Mouse (Mus musculus) kidney, postnatal 10 days (tissue): ENCODE results near the gene Acan.

Source experiments
- DNase-seq: peaks from one replicate; pipeline ENCODE4 v3.0.0; 2021; ENCODE audit warnings: mixed read lengths

Acan gene

DNA sequence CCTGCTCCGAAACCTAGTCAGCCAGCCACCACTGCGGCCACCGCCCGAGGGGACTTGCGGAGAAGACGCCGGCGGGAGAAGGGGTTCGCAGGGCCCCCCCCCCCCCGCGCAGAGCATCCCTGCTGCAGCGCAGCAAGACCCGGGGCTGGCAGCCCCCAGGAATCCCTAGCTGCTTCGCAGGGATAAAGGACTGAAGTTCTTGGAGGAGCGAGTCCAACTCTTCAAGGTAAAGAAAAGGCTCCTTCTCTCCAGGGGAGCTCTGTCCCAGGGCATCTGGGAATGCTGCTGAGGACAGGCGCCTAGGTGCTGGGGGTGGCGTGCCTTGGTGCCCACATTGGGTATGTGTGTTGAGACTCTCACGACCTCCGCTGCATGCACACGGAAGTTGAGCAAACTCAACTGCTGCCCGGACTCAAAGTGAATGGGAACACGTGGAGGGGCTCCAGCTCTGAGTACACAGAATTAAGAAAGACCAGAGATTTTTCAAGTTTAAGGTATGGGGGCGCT is at the start of gene Acan:
Acan (plus strand) TSS at position 101 of the 507 bp plus-strand sequence.
- DNase-seq, result no peak

DNA sequence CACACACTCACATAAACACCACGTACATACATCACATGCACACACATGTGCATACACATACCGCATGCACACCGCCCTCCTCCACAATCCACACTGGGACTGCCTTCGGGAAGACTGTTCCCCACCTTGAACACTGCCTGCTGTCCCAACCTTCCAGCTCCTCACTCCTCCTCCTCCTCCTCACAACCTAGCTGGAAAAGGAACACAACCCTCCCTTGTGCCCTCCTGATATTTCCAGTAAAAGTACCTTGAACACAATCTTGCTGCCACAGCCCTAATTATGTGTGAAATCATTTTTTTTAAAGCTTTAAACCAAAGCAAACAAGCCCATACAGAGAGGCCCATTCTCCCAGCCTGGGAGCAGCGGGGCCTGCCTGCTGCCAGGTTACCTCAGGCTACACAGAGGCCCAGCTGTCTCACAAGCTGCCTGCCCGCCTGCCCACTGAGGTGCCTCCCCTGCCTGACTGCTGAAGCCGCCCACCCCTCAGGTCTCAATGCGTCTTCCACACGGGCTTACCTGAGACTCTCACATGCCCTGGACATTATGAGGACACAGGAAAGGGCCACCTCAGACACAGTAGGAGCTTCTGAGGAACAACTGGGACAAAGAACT is 31.9 kb upstream of the Acan start:
- DNase-seq, result no peak

DNA sequence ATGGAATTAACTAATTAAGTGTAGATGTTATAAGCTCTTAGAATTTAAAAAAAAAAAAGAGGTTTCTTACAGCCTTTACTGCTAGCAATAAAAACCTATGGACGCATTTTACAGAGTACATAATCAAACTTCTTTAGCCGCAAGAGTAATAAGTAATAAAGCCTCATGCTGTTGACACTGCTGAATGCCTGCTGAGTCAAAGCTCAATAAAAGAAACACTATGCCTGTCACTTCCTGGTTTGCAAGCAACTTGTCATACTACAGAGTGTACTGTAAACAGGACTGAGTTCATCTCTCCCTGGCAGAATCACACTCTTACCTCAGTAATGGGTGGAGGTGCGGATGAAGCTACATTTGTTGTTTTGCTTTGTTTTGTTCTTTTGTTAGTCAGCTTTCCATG is 24.1 kb upstream of the Acan start:
- no peak for DNase-seq

DNA sequence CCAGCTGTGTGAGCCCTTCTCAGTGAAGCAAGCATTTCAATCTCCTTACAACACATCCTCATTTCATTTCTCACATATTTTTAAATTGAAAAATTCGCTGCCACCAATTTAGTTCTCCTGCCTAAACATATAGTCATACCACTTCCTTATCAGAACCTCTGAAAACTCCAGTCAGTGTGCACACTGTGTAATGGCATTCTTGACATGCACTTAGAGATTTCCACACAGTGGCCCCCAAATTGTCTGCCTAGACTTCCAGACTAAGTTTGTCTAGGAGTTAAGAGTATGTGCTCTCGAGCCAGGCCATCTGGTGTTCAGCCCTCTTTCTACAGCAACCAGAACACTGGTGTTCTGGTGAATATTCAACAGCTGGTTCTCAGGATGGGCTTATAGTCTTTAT is 19.5 kb upstream of the Acan start:
- no peak for DNase-seq

DNA sequence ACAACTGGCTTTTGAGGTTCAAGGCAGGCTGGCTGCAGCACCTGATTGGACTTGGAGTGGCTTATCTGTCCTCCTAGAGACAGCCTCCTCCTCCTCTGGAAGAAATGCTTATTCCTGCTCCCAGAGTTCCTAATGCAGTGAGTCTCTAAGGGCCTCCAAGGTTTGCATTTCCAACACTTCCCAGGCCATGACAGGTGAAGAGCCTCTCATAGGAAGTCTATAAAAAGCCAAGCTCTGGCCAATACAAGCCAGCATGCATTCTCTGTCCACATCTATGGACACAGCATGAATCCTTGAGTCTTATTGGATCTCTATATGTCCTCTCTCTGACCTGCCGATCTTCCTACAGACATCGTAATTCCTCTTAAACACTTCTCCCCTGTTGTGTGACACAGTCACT is 18.8 kb upstream of the Acan start:
- DNase-seq, result no peak

DNA sequence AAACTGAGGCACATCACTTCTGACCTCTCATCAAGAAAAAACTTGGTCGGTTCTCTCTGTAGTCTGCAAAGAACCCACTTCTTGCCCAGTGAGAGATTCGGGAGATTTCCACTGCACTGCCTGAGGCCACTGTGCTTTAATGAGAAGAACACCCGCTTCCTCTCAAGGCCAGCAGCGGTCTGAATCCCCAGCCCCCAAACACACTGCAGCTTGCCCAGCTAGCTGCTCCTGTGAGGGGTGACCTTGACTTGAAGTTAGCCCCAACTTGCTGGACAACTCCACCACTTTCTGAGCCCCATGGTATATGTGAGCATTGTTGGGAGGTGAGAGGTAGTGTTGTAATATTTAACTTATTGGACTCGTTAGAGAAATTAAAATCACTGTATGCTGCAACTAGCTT is 1.2 kb upstream of the Acan start:
- DNase-seq, result no peak

DNA sequence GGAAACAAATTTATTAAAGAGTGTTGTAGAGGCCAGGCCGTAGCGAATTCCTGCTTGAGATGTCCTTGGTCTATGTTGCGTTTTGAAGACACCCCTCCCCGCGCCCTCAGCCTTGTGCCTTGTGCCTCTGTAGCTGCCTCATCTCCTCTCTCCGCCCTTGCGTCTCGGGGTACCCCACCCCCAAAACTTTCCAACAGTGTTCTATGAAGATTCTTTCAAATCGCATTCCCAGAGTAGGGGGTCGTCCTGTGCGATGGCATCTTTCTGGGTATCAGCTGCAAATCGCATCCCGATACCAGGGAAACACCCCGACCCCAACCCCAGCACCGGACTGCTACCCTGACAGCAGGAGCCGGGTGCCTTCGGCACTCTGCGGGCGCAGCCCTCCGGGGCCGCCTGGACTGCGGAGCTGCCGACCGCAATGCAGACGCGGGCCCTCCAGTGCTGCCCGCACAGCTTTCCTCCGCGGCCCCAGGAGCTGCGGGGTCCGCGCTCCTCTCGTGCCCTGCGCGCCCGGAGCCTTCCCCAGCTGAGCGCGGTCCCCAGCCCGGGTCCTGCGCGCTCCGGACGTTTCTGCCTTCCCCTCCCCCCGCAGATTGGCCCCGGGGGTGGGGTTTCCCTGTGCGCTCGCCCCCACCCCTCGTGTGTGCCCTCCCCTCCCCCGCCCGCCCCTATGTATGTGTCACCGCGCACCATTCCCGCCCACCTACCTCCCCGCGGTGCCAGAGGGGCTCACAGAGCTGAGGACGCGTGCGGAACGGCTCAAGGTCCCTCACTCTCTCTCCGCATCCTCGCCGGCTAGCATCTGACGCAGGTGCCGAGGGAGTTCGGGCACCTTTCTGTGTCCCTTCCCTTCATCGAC is 531 bp upstream of the Acan start:
- no peak for DNase-seq

DNA sequence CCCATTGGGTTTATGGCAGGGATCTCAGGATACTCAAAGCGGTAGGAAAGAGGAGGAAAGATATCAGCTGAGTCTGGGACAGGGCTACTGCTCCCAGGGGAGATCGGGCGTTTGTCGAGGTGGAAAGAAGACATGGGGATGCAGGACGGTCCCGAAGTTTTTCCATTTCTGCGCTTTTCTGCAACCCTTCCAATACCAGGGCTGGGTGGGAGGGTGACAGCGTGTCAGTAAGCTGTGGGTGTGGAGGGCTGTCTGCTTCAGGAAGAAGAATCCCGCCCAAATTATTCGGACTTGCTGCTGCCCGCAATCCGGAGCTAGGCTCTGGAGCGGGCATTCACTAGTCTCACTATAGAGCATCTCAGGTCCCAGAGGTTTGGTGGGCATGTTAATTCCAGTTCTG is 828 bp downstream of the Acan start:
- DNase-seq, result no peak

DNA sequence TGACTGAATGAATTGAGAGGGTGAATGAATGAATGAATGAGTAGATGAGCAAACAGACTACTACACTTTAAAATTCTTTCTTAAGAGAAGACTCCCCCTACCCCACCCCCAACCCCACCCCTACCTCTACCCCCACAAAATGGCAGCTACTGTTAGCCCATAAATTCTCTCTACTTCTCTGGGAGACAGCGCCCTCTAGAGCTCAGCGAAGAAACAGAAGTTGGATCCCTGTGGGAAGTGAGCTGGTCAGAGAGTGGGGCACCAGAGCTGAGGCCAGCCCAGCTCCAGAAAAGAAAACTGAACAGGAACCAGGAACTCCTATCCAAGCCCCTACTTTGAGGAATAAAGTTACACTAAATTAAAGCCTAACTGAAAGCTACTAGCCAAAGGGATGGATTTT is 5.3 kb downstream of the Acan start:
- no peak for DNase-seq

DNA sequence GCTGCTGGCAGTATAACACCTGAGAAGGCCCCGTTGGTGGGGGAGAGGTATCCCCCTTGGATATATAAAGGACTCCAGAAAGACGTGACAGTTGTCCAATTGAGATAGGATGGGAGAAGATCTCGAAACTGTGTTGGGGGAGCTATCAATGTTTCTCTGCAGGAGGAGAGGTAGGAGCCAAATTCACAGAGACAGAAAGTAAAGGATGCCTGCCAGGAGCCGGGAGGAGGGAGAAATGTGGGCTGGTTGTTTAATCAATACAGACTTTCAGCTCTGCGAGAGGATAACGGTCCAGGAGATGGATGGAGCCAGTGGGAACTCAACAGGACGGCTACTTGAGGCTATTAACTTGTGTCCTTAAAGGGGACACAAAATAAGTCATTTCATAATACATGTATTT is 14.2 kb downstream of the Acan start:
- no peak for DNase-seq

DNA sequence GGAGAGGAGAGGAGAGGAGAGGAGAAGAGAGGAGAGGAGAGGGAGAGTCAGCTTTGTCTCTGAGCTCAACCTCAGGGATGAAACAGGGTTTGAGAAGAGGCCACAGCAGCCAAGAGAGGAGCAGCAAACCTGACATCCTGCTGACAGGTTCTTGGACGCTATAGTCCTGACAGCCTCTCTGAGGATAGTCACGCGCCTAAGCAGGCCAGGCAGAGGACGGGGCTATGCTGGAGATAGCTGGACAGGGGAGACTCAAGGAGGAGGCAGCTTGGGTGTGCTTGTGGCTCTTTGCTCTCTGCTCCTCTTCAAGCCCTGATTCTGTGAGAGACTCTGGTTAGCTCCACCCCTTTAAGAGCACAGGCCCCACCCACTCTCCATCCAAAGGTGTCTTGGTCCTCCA is 14.9 kb downstream of the Acan start:
- DNase-seq, result no peak

DNA sequence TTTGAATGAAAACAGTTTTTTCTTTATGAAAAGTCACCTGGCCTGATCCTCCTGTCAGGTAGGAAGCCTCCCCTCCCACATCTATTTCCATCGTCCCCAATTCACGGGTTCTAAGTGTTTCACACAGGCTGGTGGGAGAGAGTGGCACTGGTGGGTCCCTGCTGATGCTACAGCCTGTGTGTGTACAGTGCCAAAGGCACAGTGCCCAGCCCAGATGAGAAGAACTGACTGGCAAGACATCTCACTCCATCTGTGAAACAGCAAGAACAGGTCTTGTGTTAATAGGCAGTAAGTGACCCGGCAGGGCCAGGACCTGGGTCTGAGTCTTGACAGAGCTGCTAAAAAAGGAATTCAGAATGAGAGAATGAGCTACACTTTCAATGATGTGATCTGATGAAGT is 25.9 kb downstream of the Acan start:
- no peak for DNase-seq

DNA sequence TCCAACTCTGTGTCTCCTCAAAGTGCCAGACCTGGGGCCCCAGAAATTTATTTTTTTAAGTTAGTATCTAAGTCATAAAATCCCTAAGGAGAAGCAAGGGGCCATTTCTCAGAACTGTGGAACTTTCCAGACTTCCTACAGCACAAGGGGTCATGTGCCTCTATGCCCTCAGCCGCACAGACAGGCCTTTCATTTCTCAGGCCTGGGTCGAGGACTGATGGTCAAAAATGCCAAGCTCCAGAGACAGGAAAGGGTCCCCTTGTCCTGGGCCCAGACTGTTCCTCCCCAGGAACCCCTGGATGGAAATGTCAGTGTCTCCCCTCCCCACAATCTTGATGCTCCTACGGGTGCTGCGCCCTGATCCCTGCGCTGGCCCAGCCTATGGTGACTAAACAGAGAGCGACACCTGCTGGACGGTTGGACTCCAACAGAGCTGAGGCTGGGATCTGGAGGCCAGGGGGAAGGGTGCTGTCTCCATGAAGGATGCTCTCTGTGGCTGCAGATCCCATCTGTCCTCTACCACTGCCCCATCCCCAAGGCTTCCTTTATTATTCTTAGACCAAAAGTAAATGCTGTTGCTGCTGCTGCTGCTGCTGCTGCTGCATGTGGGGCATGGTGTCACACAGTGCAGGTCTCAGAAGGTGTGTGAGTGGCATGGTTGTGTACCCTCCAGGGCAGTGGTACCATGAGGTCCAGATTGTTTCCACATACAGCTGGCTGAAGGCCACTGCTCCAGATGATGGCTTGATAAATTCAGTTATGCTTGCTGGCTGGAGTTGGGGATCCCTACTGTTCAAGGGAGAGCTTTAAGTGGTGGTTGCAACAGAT is 27.5 kb downstream of the Acan start:
- DNase-seq, result peak; percentile 87

DNA sequence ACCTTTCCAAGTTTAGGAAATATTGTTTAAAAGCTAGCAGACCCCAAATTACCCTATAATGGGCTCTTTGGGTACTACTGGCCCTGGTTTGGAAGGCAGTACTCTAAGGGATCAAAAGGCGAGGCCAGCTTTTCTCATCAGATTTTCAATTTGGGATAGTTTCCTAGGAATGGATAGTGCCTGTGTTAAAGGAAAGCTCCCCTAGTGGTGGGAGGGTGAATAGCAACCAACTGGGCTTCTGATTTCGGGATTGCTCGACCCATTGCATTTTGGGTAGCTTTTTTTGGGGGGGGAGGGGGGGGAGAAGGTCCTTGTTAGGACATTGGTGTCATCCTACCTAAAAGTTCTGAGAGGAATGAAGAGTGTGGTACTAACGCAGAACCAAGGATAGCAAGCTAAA is 35.8 kb downstream of the Acan start:
- peak; percentile 46 for DNase-seq

DNA sequence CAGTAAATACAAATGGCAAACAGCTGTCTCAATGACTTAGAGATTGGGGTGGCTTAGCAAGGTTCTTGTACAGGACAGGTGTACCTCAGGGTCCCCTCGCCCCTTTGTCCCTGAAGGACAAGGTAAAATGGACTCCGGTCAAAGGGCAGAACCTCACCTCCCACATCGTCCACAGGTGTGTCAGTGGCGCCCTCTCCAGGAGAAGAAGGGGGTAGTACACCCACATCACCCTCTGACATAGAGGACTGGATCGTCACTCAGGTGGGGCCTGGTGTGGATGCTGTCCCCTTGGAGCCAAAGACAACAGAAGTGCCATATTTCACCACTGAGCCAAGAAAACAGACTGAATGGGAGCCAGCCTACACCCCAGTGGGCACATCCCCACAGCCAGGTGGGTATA is 43.2 kb downstream of the Acan start:
- no peak for DNase-seq

DNA sequence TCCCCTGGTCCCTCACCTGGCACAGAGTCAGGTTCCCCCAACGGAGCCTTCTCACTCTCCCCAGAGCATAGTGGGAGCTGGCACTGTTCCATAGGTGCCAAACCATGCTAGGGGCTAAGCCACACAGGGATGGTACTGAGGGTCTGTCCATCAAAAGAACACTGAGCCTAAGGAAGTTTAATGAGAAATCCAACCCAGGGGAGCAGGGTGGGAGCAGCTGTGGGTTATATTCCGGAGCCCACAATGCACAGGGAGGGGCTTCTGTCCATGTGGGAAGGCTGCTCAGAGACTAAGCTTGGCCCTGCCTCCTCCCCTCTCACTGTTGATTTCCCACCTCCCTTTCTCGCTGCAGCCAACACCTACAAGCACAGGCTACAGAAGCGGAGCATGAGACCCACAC is 60.6 kb downstream of the Acan start:
- DNase-seq, result no peak

DNA sequence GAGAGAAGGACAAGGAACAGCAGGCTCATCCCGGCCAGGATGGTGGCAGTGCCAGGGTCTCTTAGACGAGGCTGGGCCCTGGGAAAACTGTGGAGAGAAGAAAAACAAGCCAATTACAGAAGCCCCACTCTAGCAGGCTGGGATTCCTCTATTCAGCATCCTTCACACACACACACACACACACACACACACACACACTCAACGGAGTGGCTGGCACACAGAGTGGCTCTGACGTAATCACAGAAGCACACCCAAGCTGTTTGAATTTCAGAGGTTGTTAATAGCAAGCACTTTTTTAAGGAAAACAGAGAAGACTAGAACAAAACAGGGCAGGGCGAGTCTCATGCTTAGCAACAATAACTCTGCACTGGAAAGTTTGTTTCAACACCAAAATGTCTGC is 70.2 kb downstream of the Acan start:
- DNase-seq, result no peak

DNA sequence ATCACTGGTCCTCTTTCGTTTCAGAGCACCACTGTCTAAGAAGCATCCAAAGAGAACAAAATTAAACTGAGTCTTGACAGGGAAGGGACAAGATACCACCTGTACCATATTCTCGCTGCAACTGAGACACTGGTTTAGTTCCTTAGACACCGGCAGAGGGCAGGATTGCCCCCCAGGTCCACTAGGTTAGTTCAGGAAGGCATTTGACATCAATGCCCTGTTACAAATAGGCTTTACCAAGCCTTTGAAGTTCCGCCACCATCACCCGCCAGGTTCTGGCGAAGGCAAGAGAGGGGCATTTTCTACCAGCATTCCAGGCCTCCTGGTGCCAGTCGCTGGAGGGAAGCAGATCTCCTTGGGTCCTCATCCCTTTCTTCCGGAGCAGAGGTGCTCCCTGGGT is 76.6 kb downstream of the Acan start:
- no peak for DNase-seq

DNA sequence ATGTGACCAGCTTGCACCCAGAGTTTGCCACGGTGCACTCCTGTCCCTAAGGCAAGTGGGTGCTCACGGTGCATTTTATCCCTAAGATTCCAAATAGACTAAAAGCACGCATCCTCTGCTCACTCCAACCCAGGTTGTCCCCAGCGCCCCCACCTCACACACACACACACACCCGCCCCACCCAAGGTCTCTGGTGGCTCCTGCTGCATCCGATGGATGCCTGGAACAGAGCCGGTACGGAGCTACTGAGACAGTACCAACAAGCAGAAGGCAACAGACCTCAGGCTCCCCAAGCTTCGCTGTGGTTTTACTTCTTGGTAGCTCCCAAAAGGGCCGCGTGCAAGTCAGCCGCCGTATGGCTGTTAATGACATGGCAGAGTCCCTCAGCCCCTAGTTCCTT is 77.1 kb downstream of the Acan start:
- no peak for DNase-seq

DNA sequence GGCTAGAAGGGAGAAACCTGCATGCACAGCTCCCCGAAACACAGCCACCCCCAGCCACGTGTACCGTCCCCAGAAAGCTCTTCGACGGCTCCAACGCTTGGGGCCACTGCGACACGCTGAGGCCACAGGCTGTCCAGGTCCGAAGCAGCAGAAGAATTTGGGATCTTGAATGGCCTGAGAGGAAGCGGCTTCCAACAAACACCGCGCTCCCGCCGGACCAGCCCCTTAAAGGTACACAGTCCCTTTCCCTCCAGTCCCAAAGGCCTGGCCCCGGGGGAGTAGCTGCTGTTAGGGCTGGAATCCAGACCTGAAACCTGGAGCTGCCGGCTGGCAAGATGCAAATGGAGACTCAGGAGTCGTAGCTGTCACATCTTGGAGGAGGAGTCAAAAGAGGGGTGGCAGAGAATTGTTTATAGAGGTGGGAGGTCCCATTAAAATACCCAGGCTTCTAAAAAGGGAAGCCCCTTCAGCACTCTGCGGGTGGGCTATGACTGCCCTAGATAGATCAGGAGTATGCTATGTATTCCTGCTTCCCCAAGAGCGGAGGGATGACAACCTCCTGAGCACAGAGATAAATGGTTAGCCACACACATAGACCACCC is 77.7 kb downstream of the Acan start, which contains the start of gene Hapln3:
Hapln3 (minus strand) TSS at position 176 of the 602 bp plus-strand sequence.
- peak; percentile 58 for DNase-seq

DNA sequence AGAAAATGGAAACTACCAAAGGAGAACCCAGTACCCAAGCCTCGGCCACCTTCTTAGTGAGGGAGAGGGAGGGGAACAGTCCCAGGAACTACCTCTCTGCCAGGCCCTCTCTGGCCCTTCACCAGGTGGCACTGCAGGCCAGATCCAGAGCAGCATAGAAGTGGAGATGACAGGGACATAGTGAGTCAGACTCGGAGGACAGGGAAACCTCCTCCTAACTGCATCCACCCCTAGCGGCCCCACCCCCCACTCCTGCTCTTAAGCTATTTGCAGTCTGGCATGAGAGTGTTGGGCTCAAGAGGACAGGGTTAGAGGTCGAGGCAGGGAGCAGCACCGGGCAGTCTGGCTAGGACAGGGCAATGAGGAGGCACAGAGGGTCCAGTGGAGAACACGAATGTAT is 80.1 kb downstream of the Acan start:
- no peak for DNase-seq

DNA sequence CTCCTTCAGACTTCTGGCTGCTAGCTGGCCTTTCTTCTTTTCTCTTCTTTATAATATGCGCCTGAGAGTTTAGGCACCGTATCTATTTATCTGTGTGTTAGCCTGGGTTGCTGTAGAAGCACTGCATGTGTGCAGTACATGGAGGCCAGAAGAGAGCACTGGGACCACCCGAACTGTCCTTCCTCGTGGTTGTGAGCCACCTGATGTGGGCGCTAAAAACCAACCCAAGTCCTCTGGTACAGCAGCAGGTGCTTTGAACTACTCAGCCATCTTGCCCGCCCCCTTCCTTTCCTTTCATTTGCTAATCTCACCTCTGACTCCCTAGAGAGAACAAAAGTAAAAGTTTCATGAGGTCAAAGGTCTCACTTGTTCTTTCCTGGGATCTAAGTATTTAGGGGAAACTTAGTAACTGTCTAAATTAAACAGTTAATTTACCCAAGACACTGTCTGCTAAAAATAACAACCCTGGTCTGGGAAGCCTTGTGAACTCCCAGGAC is 86.1 kb downstream of the Acan start:
- DNase-seq, result no peak
